Mouse (Mus musculus) erythroblast, embryonic 14.5 days (primary cell): ENCODE data around the gene Robo4.

ENCODE experiments used
- GATA1 ChIP-seq: IDR thresholded peaks from 2 replicates; pipeline ENCODE4 v1.6.1; 2012; ENCODE audit warnings: low read length, inconsistent platforms, mixed read lengths
- TAL1 ChIP-seq: IDR thresholded peaks from 3 replicates; pipeline ENCODE4 v1.6.1; 2012; ENCODE audit warnings: low read length, inconsistent platforms, mixed read lengths

GRCm38 (mm10) chr9:37406372-37406771 is 4.7 kb downstream of the Robo4 start:
- TF ChIP-seq TAL1 (no peak), GATA1 (no peak)
